Mouse (Mus musculus) spleen, embryonic (tissue): Measurements from ENCODE around the gene 1700021F05Rik.

Source experiments
- CTCF ChIA-PET: fragments of 350-600 bp; sonication (Branson Sonifier 250); formaldehyde crosslinking; loops from one replicate; lab custom pipeline; 2022; lab: Charles Lee

The 1700021F05Rik gene

GRCm38 (mm10) chr10:43485751-43486268, 55.0 kb downstream of the 1700021F05Rik start:
- CTCF ChIA-PET, result no interaction called here

DNA sequence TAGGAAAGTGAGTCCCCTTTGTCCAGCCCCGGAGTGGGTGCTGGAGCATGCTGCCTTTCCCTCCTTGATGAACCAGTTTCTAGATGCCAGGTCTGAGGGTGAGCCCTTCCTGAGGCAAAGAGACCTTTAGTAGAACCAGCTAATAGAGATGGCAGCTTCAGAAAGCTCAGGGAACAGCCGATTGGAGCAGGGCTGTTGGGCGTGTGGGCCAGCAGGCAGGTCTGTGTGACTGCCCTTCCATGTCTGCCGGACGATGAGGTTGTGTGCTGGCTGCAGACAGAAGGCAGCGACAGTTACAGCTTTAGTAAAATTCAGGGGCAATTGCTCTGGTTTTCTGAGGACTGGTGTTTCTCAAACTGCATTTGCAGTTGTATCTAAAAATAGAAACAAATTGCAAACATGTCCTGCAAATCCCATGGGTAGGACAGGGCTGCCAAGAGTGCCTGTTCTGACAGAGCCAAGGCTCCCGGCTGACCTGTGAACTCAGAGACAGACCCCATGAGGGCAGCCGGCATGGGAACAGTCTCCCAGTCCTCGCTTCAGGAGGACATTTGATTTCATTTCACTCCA, 57.3 kb downstream of the 1700021F05Rik start:
- CTCF ChIA-PET, result no interaction called here

DNA sequence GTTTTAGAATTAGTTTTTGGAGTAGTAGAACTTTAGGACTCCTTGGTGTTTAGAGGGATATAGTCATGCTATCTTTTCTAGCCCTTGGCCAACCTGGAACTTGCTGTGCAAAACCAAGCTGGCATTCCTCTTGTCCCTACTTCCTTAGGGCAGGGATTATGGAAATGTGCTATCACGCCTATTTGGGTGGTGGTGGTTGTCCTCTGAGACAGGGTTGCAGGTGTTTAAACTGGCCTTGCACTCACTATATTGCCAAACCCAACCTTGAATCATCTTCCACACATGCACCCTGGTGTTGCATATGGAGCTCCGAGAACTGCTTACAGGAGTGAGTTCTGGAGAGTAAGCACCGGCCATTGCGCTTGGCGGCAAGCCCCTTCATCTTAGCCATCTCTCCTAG, 58.8 kb downstream of the 1700021F05Rik start:
- CTCF ChIA-PET, result no interaction called here

- CTCF ChIA-PET, result no interaction called here
Measured at GRCm38 (mm10) chr10:43481179-43481578, 59.6 kb downstream of the 1700021F05Rik start.

- CTCF ChIA-PET, result no interaction called here
Measured at GRCm38 (mm10) chr10:43480227-43480849, 60.5 kb downstream of the 1700021F05Rik start.

GRCm38 (mm10) chr10:43479436-43480157, 61.2 kb downstream of the 1700021F05Rik start:
- CTCF ChIA-PET, result no interaction called here

DNA sequence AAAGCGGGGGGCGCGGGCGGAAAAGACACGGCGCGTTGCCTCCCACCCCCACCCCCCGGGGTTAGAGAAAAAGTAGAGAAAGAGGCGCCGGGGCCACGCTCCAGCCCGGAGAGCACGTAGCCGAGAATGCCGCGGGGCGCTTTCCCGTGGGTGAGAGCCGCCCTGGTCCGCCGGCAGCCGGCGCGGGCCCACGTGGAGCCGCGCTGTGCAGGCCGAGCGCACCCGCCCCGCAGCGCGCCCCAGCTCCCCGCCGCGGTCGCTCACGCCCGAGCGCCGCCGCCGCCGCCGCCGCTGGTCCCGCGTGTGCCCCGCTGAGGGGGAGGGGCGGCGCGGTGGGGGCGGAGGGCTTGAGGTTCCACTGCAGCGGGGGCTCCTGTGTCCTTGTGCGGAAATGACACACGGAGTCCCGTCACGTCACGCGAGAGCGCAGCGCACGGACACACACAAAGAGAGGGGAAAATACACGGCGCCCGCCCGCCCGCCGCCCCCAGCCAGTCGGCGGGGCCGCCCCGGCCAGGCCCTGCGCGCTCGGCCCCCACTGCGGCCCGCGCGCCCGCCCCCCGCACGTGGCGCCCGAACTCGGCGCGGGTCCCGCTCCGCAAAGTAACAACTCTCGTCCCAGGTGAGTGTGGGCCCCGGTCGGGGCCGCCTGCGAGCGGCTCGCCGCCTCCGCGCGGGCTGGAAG, 61.9 kb downstream of the 1700021F05Rik start, which contains the start of gene Bend3:
Gene Bend3, plus strand, starts transcription at position 81 of the 685 bp plus-strand sequence.
- CTCF ChIA-PET, result no interaction called here

DNA sequence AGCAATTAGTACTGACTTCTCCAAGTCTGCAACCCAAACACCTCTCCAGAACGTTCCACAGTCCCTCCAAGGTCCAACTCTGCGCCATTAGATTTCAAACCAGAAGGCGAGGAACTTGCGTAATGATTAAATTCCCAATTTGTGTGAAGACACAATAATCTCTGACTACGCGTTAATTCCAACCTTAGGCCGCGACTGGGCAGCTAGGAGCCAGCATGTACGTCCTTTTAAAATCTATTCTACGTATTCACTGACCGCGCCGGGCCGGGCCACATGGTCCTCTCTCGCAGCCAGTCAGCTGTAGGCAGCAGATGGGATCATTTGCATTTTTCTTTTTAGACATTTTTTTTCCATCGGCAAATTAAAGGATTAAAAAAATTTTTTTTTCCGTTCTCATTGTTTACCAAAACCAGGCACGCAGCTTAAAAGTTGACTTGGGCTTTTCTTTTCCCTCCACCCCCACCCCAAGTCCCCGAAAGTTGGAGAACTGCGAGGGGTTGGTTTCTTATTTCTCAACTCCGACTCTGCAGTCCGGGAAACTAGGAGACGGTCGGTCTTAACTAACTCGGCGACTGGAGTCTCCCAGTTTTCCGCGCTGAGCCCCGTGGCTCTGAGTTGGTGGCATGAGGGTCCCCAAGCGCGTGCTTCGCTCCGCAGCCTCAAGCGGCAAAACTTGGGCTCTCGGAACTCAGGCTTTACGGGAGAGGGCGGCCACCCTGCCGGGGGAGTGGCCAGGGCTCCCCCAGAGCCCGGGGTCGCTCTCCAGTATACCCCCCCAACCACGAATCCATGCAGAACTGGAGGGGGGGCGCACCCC, 62.7 kb downstream of the 1700021F05Rik start:
- CTCF ChIA-PET, result interaction anchor here (0.5 to 0.7 kb wide), 2 partner anchors 58 to 62 kb away, joined by 3 to 4 read pairs; no protein-coding TSS in a partner anchor

DNA sequence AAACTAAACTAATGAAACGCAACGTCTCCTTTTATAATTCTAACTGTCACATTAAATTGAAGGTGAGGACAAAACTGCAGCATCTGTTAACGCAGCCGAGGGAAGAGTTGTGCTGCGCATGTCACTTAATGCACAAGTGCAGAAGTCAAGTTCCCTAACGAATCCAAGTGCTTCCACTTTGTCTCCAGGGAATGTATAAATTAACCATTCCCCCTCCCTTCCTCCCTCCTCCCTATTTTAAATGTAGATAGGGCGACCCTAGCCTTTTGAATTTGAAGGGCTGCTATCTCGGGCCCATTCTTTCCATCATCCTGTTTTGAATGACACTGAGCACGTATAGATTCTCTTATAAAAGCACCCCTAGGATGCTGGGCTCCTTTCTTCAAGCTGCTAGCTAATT, 63.3 kb downstream of the 1700021F05Rik start:
- CTCF ChIA-PET, result interaction anchor here (0.5 kb wide), 2 partner anchors 58 to 542 kb away, joined by 3 to 4 read pairs; no protein-coding TSS in a partner anchor

GRCm38 (mm10) chr10:43475376-43475775, 65.4 kb downstream of the 1700021F05Rik start:
- CTCF ChIA-PET, result interaction anchor here (0.6 kb wide), 2 partner anchors 35 to 95 kb away, joined by 3 to 10 read pairs; no protein-coding TSS in a partner anchor
